Mouse (Mus musculus): ENCODE data around the gene Plb1.

Gene Plb1

GRCm38 (mm10) chr5:32245385-32245784 lies 12.9 kb downstream of the Plb1 start:
- no peak for DNase-seq (ENCODE audit: low read depth, low spot score)

GRCm38 (mm10) chr5:32260751-32261150 lies 28.2 kb downstream of the Plb1 start:
- no peak for DNase-seq (ENCODE audit: low read depth, low spot score)

GRCm38 (mm10) chr5:32261251-32261650 lies 28.7 kb downstream of the Plb1 start:
- DNase-seq (ENCODE audit: low read depth, low spot score) = no peak

- no peak for DNase-seq (ENCODE audit: low read depth, low spot score)
Observed at GRCm38 (mm10) chr5:32262534-32262933, 30.0 kb downstream of the Plb1 start.

- DNase-seq (ENCODE audit: low read depth, low spot score) = peak; percentile 8
Observed at GRCm38 (mm10) chr5:32272502-32272901, 40.0 kb downstream of the Plb1 start.

GRCm38 (mm10) chr5:32278000-32278694 lies 45.6 kb downstream of the Plb1 start:
- no peak for DNase-seq (ENCODE audit: low read depth, low spot score)

- DNase-seq (ENCODE audit: low read depth, low spot score) = no peak
Observed at GRCm38 (mm10) chr5:32280066-32280465, 47.6 kb downstream of the Plb1 start.

- DNase-seq (ENCODE audit: low read depth, low spot score) = no peak
Observed at GRCm38 (mm10) chr5:32282345-32282744, 49.8 kb downstream of the Plb1 start.

GRCm38 (mm10) chr5:32283457-32283856 lies 50.9 kb downstream of the Plb1 start:
- DNase-seq (ENCODE audit: low read depth, low spot score) = no peak

GRCm38 (mm10) chr5:32286315-32286714 lies 53.8 kb downstream of the Plb1 start:
- no peak for DNase-seq (ENCODE audit: low read depth, low spot score)

- DNase-seq (ENCODE audit: low read depth, low spot score) = peak; percentile 71
Observed at GRCm38 (mm10) chr5:32288021-32288420, 55.5 kb downstream of the Plb1 start.

GRCm38 (mm10) chr5:32291316-32291715 lies 58.8 kb downstream of the Plb1 start:
- DNase-seq (ENCODE audit: low read depth, low spot score) = no peak

- peak; percentile 73 for DNase-seq (ENCODE audit: low read depth, low spot score)
Observed at GRCm38 (mm10) chr5:32302991-32303921, 70.7 kb downstream of the Plb1 start.

GRCm38 (mm10) chr5:32307106-32307505 lies 74.6 kb downstream of the Plb1 start:
- DNase-seq (ENCODE audit: low read depth, low spot score) = no peak

GRCm38 (mm10) chr5:32308647-32309046 lies 76.1 kb downstream of the Plb1 start:
- no peak for DNase-seq (ENCODE audit: low read depth, low spot score)

- DNase-seq (ENCODE audit: low read depth, low spot score) = no peak
Observed at GRCm38 (mm10) chr5:32309714-32310113, 77.2 kb downstream of the Plb1 start.

GRCm38 (mm10) chr5:32310802-32311201 lies 78.3 kb downstream of the Plb1 start:
- no peak for DNase-seq (ENCODE audit: low read depth, low spot score)

- no peak for DNase-seq (ENCODE audit: low read depth, low spot score)
Observed at GRCm38 (mm10) chr5:32311589-32312166, 79.2 kb downstream of the Plb1 start.

GRCm38 (mm10) chr5:32313671-32314070 lies 81.2 kb downstream of the Plb1 start:
- DNase-seq (ENCODE audit: low read depth, low spot score) = no peak

GRCm38 (mm10) chr5:32314731-32315130 lies 82.2 kb downstream of the Plb1 start:
- no peak for DNase-seq (ENCODE audit: low read depth, low spot score)

GRCm38 (mm10) chr5:32322146-32322811 lies 89.8 kb downstream of the Plb1 start:
- DNase-seq (ENCODE audit: low read depth, low spot score) = peak; percentile 52

- DNase-seq (ENCODE audit: low read depth, low spot score) = no peak
Observed at GRCm38 (mm10) chr5:32328139-32328538, 95.6 kb downstream of the Plb1 start.
